Mouse (Mus musculus): ENCODE data around the gene 1700014D04Rik. TPM values are rescaled to one million over a fixed set of nuclear protein-coding genes. Genes with fewer than 3 reads are reported as not detected.
"Not testable (repeated sequence)": the region's sequence is repeated elsewhere in the genome, so short reads cannot be mapped to it uniquely, and the experiment has no call there.

Gene 1700014D04Rik
- polyA plus RNA-seq, 1 experiment from 2014 or later: not detected

DNA sequence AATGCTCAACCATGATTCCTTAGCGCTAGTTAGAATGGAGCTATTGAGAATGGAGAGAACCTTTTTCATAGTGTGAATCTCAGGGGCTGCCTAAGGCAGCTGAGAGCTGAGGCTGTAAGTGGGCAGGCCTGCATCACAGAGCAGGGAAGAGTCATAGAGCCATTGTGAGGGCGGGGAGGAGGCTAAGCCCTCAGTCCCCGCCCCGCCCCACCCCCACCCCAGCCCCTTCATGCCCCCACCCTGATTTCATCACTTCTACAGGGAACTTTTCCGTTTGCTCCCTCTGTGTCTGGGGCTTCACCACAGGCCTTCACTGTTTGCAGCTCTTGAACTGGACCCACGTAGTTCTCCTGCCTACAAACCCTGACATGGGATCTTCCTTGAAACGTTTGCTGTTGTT lies 14.9 kb downstream of the 1700014D04Rik start, which contains the start of gene Spata31d1d:
Gene Spata31d1d, minus strand, starts transcription at position 101 of the 400 bp plus-strand sequence.
- Histone ChIP-seq H3K4me1 (replicated peaks; ENCODE audit: control insufficient read depth, insufficient read depth, low read length) (peaks cover 28% of the 10 kb centered on the region), H3K4me3 (ENCODE audit: low read depth, low read length) (no peak within 1 kb of the TSS), H3K36me3 (ENCODE audit: control insufficient read depth, insufficient read depth, low read length) (no peaks in the 10 kb centered on the region), H3K27ac (ENCODE audit: low read depth, low read length) (no peak within 1 kb of the TSS), H3K9me3 (ENCODE audit: control insufficient read depth, low read length) (no peaks in the 10 kb centered on the region), H3K4me2 (no peak within 1 kb of the TSS), H3K9ac (ENCODE audit: low read depth, low read length) (no peak within 1 kb of the TSS), H3K27me3 (replicated peaks; ENCODE audit: control insufficient read depth, insufficient read depth, low read length) (peaks cover 8% of the 10 kb centered on the region)
- WGBS: 30% methylated on average over 6 of the region's 7 CpGs
- ATAC-seq (replicated peaks; ENCODE audit: low FRiP score) (0 out of 2 replicates have a peak, but pooled peaks have one; percentile 11), DNase-seq (ENCODE audit: low spot score) (no peak)

DNA sequence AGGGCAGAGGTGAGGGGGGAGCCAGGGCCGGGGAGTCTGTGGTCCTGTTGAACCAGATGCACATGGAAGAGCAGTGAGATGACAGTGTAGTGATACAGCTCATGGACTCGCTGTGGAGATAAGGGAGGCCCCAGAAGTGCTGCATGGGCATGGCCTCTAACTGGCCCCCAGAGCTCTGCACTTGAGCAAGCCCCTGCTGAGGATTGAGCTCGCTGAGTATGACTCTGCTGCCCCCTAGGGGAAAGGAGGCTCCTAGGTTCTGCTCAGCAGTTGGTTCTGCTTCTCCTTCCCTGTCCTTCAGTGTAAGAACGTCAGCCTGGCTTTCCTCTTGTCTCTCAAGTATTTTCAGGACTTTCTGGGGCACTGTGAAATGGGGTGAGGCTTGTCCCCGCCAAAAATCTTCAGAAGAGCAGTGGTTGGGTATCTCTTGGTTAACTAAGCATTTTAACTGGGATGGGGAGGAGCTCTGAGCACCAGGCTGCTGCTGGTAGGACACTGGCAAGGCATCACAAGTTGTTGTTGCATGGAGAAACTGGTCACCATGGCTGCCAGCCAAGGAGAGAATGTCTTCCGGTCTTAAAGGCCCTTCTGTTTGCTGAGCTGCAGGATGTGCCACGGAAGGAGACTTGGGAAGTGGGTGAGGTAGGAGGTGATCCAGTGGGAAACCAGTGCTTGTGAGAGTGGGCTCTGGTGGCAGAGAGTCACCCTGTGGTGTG lies 18.0 kb downstream of the 1700014D04Rik start:
- H3K27me3 ChIP-seq (replicated peaks; ENCODE audit: control insufficient read depth, insufficient read depth, low read length): peaks cover 13% of the 10 kb centered on the region
- peak; percentile 84 for ATAC-seq (replicated peaks; ENCODE audit: low FRiP score)

DNA sequence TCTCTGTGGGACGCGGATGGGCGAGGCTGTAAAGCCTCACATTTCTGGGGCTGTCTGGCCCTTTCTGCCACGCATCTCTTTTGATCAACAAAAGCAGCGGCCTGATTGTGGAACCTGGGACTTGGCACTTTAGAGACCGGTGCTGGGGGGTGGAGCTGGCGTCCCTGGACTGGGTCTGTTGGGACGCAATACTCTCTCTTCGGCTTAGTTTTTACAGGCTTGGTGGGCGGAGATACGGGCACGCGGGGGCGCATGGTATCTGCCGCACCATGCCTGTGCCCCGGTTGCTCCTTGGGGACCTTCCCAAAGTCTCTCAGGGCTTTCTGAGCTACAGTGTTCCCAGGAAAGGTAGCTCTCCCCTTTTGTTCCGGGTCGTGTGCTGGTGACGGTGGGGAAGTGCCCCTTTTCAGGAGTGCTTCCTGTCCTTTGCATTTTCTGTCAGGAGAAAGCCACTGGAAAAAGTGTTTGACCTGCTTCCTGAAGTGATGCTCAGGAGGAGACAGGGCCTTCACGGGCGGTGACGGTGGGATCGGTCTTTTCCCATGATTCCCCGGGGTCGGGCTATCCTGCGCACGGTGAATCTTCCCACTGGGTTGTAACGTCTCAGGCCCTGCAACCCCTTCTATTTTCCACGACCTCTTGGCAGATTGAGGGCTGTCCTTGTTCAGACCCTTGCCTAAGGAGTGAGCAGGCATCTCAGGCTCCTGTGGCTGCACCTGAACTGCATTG lies 20.2 kb downstream of the 1700014D04Rik start:
- Histone ChIP-seq H3K4me2 (peak overlapping the region; percentile 43), H3K4me3 (ENCODE audit: low read depth, low read length) (no peak overlapping the region), H3K9ac (ENCODE audit: low read depth, low read length) (peak overlapping the region; percentile 21; the same call in 1 of the 2 replicates), H3K4me1 (replicated peaks; ENCODE audit: control insufficient read depth, insufficient read depth, low read length) (peaks cover 16% of the 10 kb centered on the region), H3K27ac (ENCODE audit: low read depth, low read length) (no peak overlapping the region), H3K27me3 (replicated peaks; ENCODE audit: control insufficient read depth, insufficient read depth, low read length) (peaks cover 13% of the 10 kb centered on the region), H3K36me3 (ENCODE audit: control insufficient read depth, insufficient read depth, low read length) (no peaks in the 10 kb centered on the region), H3K9me3 (ENCODE audit: control insufficient read depth, low read length) (no peaks in the 10 kb centered on the region)
- ATAC-seq (replicated peaks; ENCODE audit: low FRiP score) (no peak), DNase-seq (ENCODE audit: low spot score) (no peak)
- 25% methylated on average over 29 of the region's 29 CpGs for WGBS

More for the DNA sequence above, 18.0 kb downstream of the 1700014D04Rik start:
- no peak overlapping the region for H3K27ac ChIP-seq (ENCODE audit: low read depth, low read length)
- H3K9me3 ChIP-seq (ENCODE audit: control insufficient read depth, low read length): no peaks in the 10 kb centered on the region
- 0 out of 2 replicates have a peak overlapping the region, but pooled peaks have one; percentile 5 for H3K4me2 ChIP-seq
- WGBS: 23% methylated on average over 7 of the region's 7 CpGs
- no peaks in the 10 kb centered on the region for H3K36me3 ChIP-seq (ENCODE audit: control insufficient read depth, insufficient read depth, low read length)
- H3K4me1 ChIP-seq (replicated peaks; ENCODE audit: control insufficient read depth, insufficient read depth, low read length): peaks cover 20% of the 10 kb centered on the region
- DNase-seq (ENCODE audit: low spot score): peak; percentile 76
- H3K9ac ChIP-seq (ENCODE audit: low read depth, low read length): no peak overlapping the region
- no peak overlapping the region for H3K4me3 ChIP-seq (ENCODE audit: low read depth, low read length)

DNA sequence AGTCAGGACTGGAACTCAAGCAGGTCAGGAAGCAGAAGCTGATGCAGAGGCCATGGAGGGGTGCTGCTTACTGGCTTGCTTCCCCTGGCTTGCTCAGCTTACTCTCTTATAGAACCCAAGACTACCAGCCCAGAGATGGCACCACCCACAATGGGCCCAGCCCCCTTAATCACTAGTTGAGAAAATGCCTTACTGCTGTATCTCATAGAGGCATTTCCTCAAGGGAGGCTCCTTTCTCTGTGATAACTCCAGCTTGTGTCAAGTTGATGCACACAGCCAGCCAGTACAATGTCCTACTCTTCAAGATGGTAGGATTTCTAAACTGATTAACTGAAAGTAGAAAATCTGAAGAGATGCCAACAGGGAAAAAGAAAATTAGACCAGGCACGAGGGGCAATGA lies 24.5 kb downstream of the 1700014D04Rik start:
- not testable (repeated sequence) for H3K27ac ChIP-seq (ENCODE audit: low read depth, low read length); H3K9ac ChIP-seq (ENCODE audit: low read depth, low read length); H3K9me3 ChIP-seq (ENCODE audit: control insufficient read depth, low read length); DNase-seq (ENCODE audit: low spot score); H3K4me3 ChIP-seq (ENCODE audit: low read depth, low read length); H3K36me3 ChIP-seq (ENCODE audit: control insufficient read depth, insufficient read depth, low read length); H3K4me2 ChIP-seq
- peaks cover 10% of the 10 kb centered on the region for H3K27me3 ChIP-seq (replicated peaks; ENCODE audit: control insufficient read depth, insufficient read depth, low read length)
- WGBS: 68% methylated on average over 1 of the region's 1 CpGs
- peaks cover 19% of the 10 kb centered on the region for H3K4me1 ChIP-seq (replicated peaks; ENCODE audit: control insufficient read depth, insufficient read depth, low read length)
- peak; percentile 53; the same call in 1 of the 2 replicates for ATAC-seq (replicated peaks; ENCODE audit: low FRiP score)

DNA sequence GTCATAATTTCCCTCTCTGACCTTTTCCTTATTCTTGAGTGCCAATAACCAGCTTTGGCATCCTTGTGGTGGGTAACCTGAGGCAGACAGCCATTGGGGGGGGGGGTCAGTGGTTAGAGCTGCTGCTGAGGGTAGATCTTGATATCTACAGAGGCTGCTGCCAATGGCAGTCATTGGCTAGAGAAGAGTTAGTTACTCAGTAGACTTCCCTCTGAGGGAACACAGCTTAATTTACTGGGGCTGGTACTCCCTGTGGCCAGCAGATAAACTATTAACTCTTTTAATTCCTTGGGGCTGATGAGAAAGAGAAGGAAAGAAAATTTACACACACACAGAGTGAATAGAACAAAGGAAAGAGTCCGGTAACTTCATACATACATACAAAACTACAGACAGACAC lies 27.1 kb downstream of the 1700014D04Rik start:
- ATAC-seq (replicated peaks; ENCODE audit: low FRiP score) (peak; percentile 72), DNase-seq (ENCODE audit: low spot score) (no peak)
- Histone ChIP-seq H3K9me3 (ENCODE audit: control insufficient read depth, low read length) (no peaks in the 10 kb centered on the region), H3K4me3 (ENCODE audit: low read depth, low read length) (no peak overlapping the region), H3K27ac (ENCODE audit: low read depth, low read length) (no peak overlapping the region), H3K4me1 (replicated peaks; ENCODE audit: control insufficient read depth, insufficient read depth, low read length) (peaks cover 13% of the 10 kb centered on the region; the same call in 1 of the 2 replicates), H3K4me2 (peak overlapping the region; percentile 10; the same call in 1 of the 2 replicates), H3K9ac (ENCODE audit: low read depth, low read length) (no peak overlapping the region), H3K36me3 (ENCODE audit: control insufficient read depth, insufficient read depth, low read length) (no peaks in the 10 kb centered on the region), H3K27me3 (replicated peaks; ENCODE audit: control insufficient read depth, insufficient read depth, low read length) (peaks cover under 1% of the 10 kb centered on the region; the same call in 1 of the 2 replicates)
- WGBS: 89% methylated on average over 1 of the region's 1 CpGs

DNA sequence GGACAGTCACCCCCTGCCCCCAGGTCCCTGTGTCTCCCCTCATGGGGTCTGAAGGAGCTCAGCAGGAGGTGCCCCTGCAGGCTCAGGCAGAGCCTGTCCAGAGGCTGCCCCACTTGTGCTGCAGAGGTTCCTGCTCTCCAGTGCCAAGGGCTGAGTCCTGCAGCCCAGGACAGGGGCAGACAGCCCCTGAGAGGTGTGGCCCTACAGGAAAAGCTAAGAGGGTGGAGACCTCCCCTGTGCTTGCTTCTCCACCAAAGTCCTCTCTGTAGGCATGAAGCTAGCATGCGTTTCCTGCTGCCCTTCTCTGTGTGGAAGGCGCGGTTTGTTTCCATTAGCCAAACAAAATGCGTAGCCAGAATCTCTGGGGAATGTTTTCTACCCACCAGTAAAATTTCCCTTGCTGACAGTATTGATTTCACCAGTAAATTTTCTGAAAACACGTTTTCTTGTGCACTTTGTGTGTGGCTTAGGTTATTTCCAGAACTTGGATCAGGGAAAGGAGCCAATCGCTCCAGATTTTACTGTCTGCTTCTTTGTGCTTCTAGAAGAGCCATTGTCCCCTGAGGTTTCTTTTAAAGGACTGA lies 27.6 kb downstream of the 1700014D04Rik start:
- DNase-seq (ENCODE audit: low spot score); H3K27me3 ChIP-seq (replicated peaks; ENCODE audit: control insufficient read depth, insufficient read depth, low read length); H3K27ac ChIP-seq (ENCODE audit: low read depth, low read length); H3K9ac ChIP-seq (ENCODE audit: low read depth, low read length); H3K36me3 ChIP-seq (ENCODE audit: control insufficient read depth, insufficient read depth, low read length); H3K9me3 ChIP-seq (ENCODE audit: control insufficient read depth, low read length); H3K4me3 ChIP-seq (ENCODE audit: low read depth, low read length): not testable (repeated sequence)
- ATAC-seq (replicated peaks; ENCODE audit: low FRiP score): peak; percentile 59
- Histone ChIP-seq H3K4me1 (replicated peaks; ENCODE audit: control insufficient read depth, insufficient read depth, low read length) (peaks cover 13% of the 10 kb centered on the region; the same call in 1 of the 2 replicates), H3K4me2 (peak overlapping the region; percentile 10)
- 35% methylated on average over 6 of the region's 6 CpGs for WGBS

DNA sequence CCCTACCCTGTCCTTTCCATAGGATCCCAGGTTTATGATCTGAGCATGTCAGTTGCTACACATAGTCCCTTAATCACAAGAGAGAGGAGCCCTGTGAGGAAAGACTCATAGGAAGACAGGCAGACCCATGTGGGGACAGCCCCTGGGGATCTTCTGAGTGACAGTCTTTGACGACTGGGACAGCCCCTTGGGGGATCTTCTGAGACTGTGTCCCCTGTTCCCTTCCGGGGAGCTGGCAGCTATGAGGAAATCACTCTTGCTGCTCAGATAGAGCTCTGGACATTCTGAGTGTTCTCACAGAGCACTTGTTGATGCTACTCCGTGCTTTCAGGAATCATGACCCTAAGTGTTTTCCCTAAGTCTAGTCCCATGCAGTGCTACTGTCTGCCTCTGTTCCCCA lies 32.8 kb downstream of the 1700014D04Rik start:
- no peak overlapping the region for H3K4me3 ChIP-seq (ENCODE audit: low read depth, low read length)
- H3K4me2 ChIP-seq: no peak overlapping the region
- no peak overlapping the region for H3K27ac ChIP-seq (ENCODE audit: low read depth, low read length)
- WGBS: 44% methylated on average over 3 of the region's 3 CpGs
- peaks cover 15% of the 10 kb centered on the region for H3K27me3 ChIP-seq (replicated peaks; ENCODE audit: control insufficient read depth, insufficient read depth, low read length)
- H3K4me1 ChIP-seq (replicated peaks; ENCODE audit: control insufficient read depth, insufficient read depth, low read length): no peaks in the 10 kb centered on the region; the same call in 1 of the 2 replicates
- no peaks in the 10 kb centered on the region for H3K9me3 ChIP-seq (ENCODE audit: control insufficient read depth, low read length)
- no peak for DNase-seq (ENCODE audit: low spot score)
- no peaks in the 10 kb centered on the region for H3K36me3 ChIP-seq (ENCODE audit: control insufficient read depth, insufficient read depth, low read length)
- no peak for ATAC-seq (replicated peaks; ENCODE audit: low FRiP score)
- no peak overlapping the region for H3K9ac ChIP-seq (ENCODE audit: low read depth, low read length)

DNA sequence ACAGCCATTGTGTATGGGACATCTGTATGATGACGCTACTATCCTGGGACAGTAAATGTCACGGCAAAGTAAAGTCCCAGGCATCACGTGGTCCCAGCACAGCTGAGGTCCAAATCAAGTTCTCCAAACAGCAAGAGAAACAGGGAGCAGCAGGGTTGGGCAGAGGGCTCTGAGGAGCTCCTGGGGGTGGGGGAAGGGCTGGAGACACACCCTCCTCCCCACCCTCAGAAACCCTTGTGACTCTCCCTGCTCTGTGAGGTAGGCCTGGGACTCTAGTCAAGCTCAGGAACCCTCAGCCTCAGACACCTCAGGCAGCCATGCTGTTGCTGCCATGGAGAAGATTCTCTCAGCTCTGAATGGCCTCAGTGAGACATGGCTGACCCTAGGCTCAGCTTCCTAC lies 34.6 kb downstream of the 1700014D04Rik start, which contains the start of gene Spata31d1b:
Gene Spata31d1b, plus strand, starts transcription at position 301 of the 400 bp plus-strand sequence.
- not testable (repeated sequence) for H3K4me1 ChIP-seq (replicated peaks; ENCODE audit: control insufficient read depth, insufficient read depth, low read length); DNase-seq (ENCODE audit: low spot score); ATAC-seq (replicated peaks; ENCODE audit: low FRiP score); H3K27ac ChIP-seq (ENCODE audit: low read depth, low read length); H3K36me3 ChIP-seq (ENCODE audit: control insufficient read depth, insufficient read depth, low read length); H3K9ac ChIP-seq (ENCODE audit: low read depth, low read length); H3K9me3 ChIP-seq (ENCODE audit: control insufficient read depth, low read length); H3K4me2 ChIP-seq; H3K4me3 ChIP-seq (ENCODE audit: low read depth, low read length)
- 66% methylated on average over 3 of the region's 3 CpGs for WGBS
- H3K27me3 ChIP-seq (replicated peaks; ENCODE audit: control insufficient read depth, insufficient read depth, low read length): peaks cover 15% of the 10 kb centered on the region

Data from liver, embryonic 11.5 days (tissue).